Mouse (Mus musculus) hematopoietic multipotent progenitor cell, adult 10-12 weeks (in vitro differentiated cells): Measurements from ENCODE around the gene Gm8660. TPM values are rescaled to one million over a fixed set of nuclear protein-coding genes. Genes with fewer than 3 reads are reported as not detected.

Source experiments
- polyA plus RNA-seq: library from polyadenylated mRNA; stranded (reverse); fragments of >175 nt; gene quantifications from 2 replicates; pipeline ENCODE4 v1.2.3, GENCODE M21; 2012; ENCODE audit warnings: low replicate concordance

Gene Gm8660
- polyA plus RNA-seq: not detected in 2 replicates

GRCm38 (mm10) chr7:22370939-22371338, at the start of gene Gm8660:
Gene Gm8660 (minus strand): TSS chr7:22371039.

GRCm38 (mm10) chr7:22413283-22413682, 42.4 kb upstream of the Gm8660 start, which contains the start of gene Vmn1r148:
Gene Vmn1r148 (plus strand): TSS chr7:22413583.

DNA sequence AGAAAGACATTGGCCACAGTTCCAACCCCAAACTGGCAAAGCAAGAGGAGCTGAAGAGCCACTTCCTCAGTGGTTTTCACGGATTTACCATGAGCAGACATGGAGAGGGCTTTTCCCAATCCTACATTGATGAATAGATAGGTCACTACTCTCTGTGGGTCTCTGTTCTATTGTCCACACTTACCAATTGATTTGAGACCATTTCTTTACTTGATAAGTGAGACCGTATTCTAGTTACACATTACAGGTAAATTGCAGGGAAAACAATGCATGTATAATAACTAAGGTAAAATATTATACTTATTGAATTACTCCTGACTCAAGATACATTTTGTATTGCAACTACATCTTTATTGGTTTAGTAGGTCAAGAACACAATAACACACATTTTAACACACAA, 41.2 kb downstream of the Gm8660 start, which contains the start of gene Gm4187:
Gene Gm4187, minus strand, starts transcription at position 101 of the 400 bp plus-strand sequence.

Other genes starting within 250 kb of the Gm8660 start
- not detected in 2 replicates for gene Gm10666, start 236.3 kb downstream of the Gm8660 start, polyA plus RNA-seq
- not detected in 2 replicates for gene Vmn1r142, start 207.0 kb downstream of the Gm8660 start, polyA plus RNA-seq
- not detected in 2 replicates for gene Vmn1r143, start 181.7 kb downstream of the Gm8660 start, polyA plus RNA-seq
- gene Gm8653, start 169.8 kb downstream of the Gm8660 start, polyA plus RNA-seq: not detected in 2 replicates
- not detected in 2 replicates for gene Gm8453, start 141.6 kb downstream of the Gm8660 start, polyA plus RNA-seq
- gene Gm4187, start 41.3 kb downstream of the Gm8660 start, polyA plus RNA-seq: not detected in 2 replicates
- not detected in 2 replicates for gene Vmn1r148, start 42.5 kb upstream of the Gm8660 start, polyA plus RNA-seq
- not detected in 2 replicates for gene Vmn1r149, start 67.2 kb upstream of the Gm8660 start, polyA plus RNA-seq
- gene Gm10665, start 93.0 kb upstream of the Gm8660 start, polyA plus RNA-seq: not detected in 2 replicates
- not detected in 2 replicates for gene Vmn1r151, start 128.6 kb upstream of the Gm8660 start, polyA plus RNA-seq
- gene Vmn1r152, start 151.9 kb upstream of the Gm8660 start, polyA plus RNA-seq: not detected in 2 replicates
- not detected in 2 replicates for gene Gm8677, start 163.8 kb upstream of the Gm8660 start, polyA plus RNA-seq
- gene Gm4201, start 194.3 kb upstream of the Gm8660 start, polyA plus RNA-seq: not detected in 2 replicates
- not detected in 2 replicates for gene Gm4565, start 217.1 kb upstream of the Gm8660 start, polyA plus RNA-seq